Mouse (Mus musculus) limb, embryonic 15.5 days (tissue): ENCODE measurements around the gene Tmem56. TPM values are rescaled to one million over a fixed set of nuclear protein-coding genes. Genes with fewer than 3 reads are reported as not detected.

Experiments used
- ATAC-seq: fragments of 200-750 bp; cut with Nextera tagmentation; 2 replicates; pipeline ENCODE4 v1.8.0; 2017; ENCODE audit warnings: low read depth, moderate TSS enrichment; ENCODE audit not compliant: insufficient number of reproducible peaks, low FRiP score, low TSS enrichment
- H3K27ac ChIP-seq: fragments of 300-500 bp; sonication (generic); 2 replicates; pipeline ENCODE4 v1.5.1; 2015; ENCODE audit warnings: moderate library complexity, mild to moderate bottlenecking, inconsistent platforms
- H3K27me3 ChIP-seq: fragments of 300-500 bp; sonication (generic); 2 replicates; pipeline ENCODE4 v1.6.1; 2015; ENCODE audit warnings: inconsistent platforms
- H3K36me3 ChIP-seq: fragments of 300-500 bp; sonication (generic); 2 replicates; pipeline ENCODE4 v1.6.1; 2015; ENCODE audit warnings: inconsistent platforms
- H3K4me1 ChIP-seq: fragments of 300-500 bp; sonication (generic); 2 replicates; pipeline ENCODE4 v1.6.1; 2015; ENCODE audit warnings: inconsistent platforms
- H3K4me2 ChIP-seq: fragments of 300-500 bp; sonication (generic); 2 replicates; pipeline ENCODE4 v1.6.1; 2015; ENCODE audit warnings: mild to moderate bottlenecking, inconsistent platforms
- H3K4me3 ChIP-seq: fragments of 300-500 bp; sonication (generic); 2 replicates; pipeline ENCODE4 v1.5.1; 2015; ENCODE audit warnings: mild to moderate bottlenecking, inconsistent platforms
- H3K9ac ChIP-seq: fragments of 300-500 bp; sonication (generic); 2 replicates; pipeline ENCODE4 v1.6.1; 2015; ENCODE audit warnings: inconsistent platforms
- H3K9me3 ChIP-seq: fragments of 300-500 bp; sonication (generic); 2 replicates; pipeline ENCODE4 v1.6.1; 2016; ENCODE audit warnings: inconsistent platforms
- WGBS: fragments of 180-500 bp; shearing (Covaris S2); methylation state at CpG from one replicate; pipeline ENCODE4 v1.1.7; 2015; 5-methylcytosine and 5-hydroxymethylcytosine counted together
- polyA plus RNA-seq: library from polyadenylated mRNA; unstranded; fragments of >200 nt; fragmentation: Nextera tagmentation; extraction: Ambion mirVana; gene quantifications from 2 replicates; pipeline ENCODE4 v1.2.1, GENCODE M21; 2015

Gene Tmem56
- polyA plus RNA-seq, 1 experiment from 2014 or later: 1.3 TPM

DNA sequence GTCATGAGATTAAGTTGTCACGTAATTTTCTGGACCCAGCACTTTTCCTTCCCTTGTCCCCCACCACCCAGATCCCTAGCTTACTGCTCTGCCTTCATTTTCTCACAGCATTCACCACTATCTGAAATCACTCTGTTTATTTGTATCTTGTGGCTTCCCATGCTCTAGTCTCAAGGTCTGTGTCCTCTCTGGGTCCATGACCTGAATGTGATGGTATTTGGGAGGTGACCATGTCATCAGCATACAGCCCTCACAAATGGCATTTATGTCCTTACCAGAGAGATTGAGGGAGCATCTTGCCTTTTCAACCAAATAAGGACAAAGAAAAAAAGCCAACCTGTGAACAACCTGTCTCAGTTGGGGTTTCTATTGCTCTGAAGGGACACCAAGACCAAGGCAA lies 106.9 kb downstream of the Tmem56 start:
- 83% methylated on average over 1 of the region's 1 CpGs for WGBS
- no peak overlapping the region for H3K4me2 ChIP-seq
- no peaks in the 10 kb centered on the region for H3K36me3 ChIP-seq
- H3K9me3 ChIP-seq: no peaks in the 10 kb centered on the region
- no peak overlapping the region for H3K27ac ChIP-seq
- no peaks in the 10 kb centered on the region for H3K27me3 ChIP-seq
- no peak overlapping the region for H3K9ac ChIP-seq
- H3K4me1 ChIP-seq: peaks cover 3% of the 10 kb centered on the region; the same call in 1 of the 2 replicates
- no peak for ATAC-seq
- no peak overlapping the region for H3K4me3 ChIP-seq

DNA sequence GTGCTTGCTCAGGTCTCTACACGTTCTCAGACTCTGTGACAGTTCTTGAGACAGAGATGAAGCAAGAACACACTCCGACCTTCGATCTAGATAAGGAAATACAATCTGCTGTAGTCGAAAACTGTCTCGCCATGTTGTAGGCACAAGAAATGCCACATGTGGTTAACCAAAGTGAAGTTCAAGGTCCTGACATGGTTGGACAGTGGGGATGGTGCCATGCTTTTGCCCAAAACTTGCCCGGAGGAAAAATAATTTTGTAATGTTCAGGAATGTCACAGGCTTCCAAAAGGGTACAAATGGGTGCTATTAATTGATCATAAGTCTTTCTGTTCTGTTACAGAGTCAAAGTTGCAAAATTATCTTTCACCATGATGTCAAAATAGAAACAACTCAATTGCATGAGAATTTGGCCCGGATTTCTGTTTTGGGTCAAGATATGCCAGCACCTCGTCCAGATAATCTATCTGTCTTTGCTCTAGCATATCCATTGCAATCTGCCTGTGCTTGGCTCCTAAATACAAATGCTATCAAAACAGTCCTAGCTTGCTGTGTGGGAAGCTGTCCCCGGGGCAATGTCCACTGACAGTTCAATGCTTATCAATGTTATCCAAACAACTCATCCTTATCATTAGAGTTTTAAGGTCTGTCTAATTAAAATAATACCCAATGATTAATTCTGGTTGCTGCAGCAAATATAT lies 108.5 kb downstream of the Tmem56 start:
- Histone ChIP-seq H3K4me1 (peaks cover 3% of the 10 kb centered on the region; the same call in 1 of the 2 replicates), H3K27me3 (no peaks in the 10 kb centered on the region), H3K9me3 (no peaks in the 10 kb centered on the region), H3K9ac (no peak overlapping the region), H3K4me3 (no peak overlapping the region), H3K27ac (no peak overlapping the region), H3K36me3 (no peaks in the 10 kb centered on the region), H3K4me2 (no peak overlapping the region)
- no peak for ATAC-seq
- WGBS: 74% methylated on average over 9 of the region's 9 CpGs

DNA sequence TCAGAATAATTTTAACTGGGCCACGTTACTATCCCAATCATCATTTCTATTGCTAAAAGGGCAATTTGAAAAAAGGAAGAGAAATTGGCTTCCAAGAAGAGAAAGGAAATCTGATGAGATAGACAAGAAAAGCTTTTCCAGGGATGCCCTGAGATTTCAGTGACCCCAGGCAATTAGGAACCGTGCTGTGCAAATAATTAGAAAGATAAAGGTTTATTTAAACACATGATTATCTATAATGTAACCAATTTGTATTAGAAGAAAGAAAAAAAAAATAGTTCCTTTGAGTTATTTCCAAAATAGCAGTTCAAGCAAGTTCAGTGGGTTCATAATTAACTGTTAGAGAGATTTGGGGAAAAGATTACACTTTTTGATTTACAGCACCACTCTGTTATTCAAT lies 110.2 kb downstream of the Tmem56 start:
- no peak overlapping the region for H3K9ac ChIP-seq
- H3K4me3 ChIP-seq: no peak overlapping the region
- no peaks in the 10 kb centered on the region for H3K9me3 ChIP-seq
- H3K27ac ChIP-seq: no peak overlapping the region
- no peak overlapping the region for H3K4me2 ChIP-seq
- peaks cover 3% of the 10 kb centered on the region; the same call in 1 of the 2 replicates for H3K4me1 ChIP-seq
- no peaks in the 10 kb centered on the region for H3K36me3 ChIP-seq
- WGBS: 86% methylated on average over 2 of the region's 2 CpGs
- ATAC-seq: no peak
- H3K27me3 ChIP-seq: no peaks in the 10 kb centered on the region

DNA sequence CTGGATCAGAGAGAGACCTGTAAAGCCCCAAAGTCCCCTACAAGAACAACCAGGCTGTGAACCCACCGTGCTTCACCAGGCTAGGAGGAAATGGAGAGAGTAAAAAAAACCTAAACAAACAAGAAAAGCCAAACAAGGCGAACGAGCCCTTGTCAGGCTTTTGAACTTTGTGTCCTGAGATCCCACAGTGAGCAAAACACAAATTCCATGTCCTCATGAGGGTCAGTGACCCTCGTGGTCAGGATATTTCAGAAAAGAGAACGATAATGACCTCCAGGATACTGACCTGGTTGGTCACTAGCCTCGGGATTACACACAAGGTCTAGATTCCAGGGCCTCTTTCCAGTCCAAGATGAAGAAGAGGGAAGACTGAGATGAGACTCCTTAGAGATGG lies 111.0 kb downstream of the Tmem56 start:
- ATAC-seq: no peak
- H3K4me2 ChIP-seq: peak overlapping the region; percentile 80
- H3K4me1 ChIP-seq: peaks cover 3% of the 10 kb centered on the region; the same call in 1 of the 2 replicates
- H3K9me3 ChIP-seq: no peaks in the 10 kb centered on the region
- H3K27me3 ChIP-seq: no peaks in the 10 kb centered on the region
- peak overlapping the region; percentile 56; the same call in 1 of the 2 replicates for H3K9ac ChIP-seq
- no peak overlapping the region for H3K27ac ChIP-seq
- H3K4me3 ChIP-seq: peak overlapping the region; percentile 70
- no peaks in the 10 kb centered on the region for H3K36me3 ChIP-seq
- WGBS: 47% methylated on average over 6 of the region's 6 CpGs

DNA sequence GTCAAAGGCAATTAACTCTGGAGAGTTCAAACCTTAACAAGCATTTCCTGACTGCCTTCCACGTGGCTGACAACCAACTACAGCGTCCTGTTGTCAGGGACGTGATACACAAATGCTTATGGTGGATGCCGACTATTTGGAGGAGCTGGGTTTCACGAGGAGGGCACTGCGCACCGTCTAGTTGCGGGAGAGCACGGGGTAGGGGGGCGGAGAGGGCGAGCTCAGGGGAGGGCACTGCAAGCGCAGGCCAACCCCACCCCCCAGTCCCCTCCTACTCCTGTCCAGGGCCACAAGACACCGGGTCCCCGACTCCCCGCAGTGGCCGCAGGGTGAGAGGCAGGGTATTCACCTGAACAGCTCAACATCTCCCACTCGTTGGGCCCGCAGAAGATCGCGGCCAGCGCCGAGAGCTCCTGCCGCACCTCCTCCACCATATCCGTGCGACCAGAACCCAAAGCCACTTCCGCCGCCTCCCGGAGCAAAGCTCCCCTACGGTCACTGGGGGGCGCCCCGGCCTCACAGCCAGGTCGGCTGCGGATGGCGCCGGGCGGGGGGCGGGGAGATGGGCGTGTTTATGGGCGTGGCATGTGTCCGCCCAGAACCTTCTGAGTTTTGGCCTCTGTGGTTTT lies 111.5 kb downstream of the Tmem56 start, which contains the start of gene Rwdd3:
Gene Rwdd3, minus strand, starts transcription at position 453 of the 629 bp plus-strand sequence.
- Histone ChIP-seq H3K4me2 (peak within 1 kb of the TSS; percentile 80), H3K36me3 (no peaks in the 10 kb centered on the region), H3K27me3 (no peaks in the 10 kb centered on the region), H3K27ac (peak within 1 kb of the TSS; percentile 86), H3K4me1 (peaks cover 3% of the 10 kb centered on the region; the same call in 1 of the 2 replicates), H3K9ac (peak within 1 kb of the TSS; percentile 56), H3K9me3 (no peaks in the 10 kb centered on the region), H3K4me3 (peak within 1 kb of the TSS; percentile 70)
- 0% methylated on average over 40 of the region's 40 CpGs for WGBS
- ATAC-seq: peak; percentile 90

DNA sequence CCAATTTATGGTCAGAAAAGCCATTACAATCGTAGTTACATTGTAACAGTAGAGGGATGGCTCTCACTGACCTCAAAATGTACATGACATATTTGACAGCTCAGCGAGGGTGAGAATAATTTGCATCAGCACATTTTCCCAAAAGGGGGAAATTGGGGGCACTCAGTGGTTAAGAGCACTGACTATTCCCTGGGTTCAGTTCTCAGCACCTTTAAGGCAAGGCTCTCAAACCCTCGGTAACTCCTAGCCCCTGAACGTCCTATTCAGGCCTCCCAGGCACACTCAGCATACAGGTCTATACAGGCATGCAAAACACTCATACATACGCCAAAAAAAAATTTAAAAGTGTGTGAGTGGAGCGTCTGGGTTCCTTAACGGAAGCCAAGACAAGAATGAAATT lies 112.3 kb downstream of the Tmem56 start:
- H3K9me3 ChIP-seq: no peaks in the 10 kb centered on the region
- H3K4me3 ChIP-seq: peak overlapping the region; percentile 70
- no peak for ATAC-seq
- 38% methylated on average over 7 of the region's 7 CpGs for WGBS
- H3K4me1 ChIP-seq: peaks cover 3% of the 10 kb centered on the region; the same call in 1 of the 2 replicates
- no peak overlapping the region for H3K27ac ChIP-seq
- H3K36me3 ChIP-seq: no peaks in the 10 kb centered on the region
- no peaks in the 10 kb centered on the region for H3K27me3 ChIP-seq
- no peak overlapping the region for H3K9ac ChIP-seq
- H3K4me2 ChIP-seq: peak overlapping the region; percentile 80

DNA sequence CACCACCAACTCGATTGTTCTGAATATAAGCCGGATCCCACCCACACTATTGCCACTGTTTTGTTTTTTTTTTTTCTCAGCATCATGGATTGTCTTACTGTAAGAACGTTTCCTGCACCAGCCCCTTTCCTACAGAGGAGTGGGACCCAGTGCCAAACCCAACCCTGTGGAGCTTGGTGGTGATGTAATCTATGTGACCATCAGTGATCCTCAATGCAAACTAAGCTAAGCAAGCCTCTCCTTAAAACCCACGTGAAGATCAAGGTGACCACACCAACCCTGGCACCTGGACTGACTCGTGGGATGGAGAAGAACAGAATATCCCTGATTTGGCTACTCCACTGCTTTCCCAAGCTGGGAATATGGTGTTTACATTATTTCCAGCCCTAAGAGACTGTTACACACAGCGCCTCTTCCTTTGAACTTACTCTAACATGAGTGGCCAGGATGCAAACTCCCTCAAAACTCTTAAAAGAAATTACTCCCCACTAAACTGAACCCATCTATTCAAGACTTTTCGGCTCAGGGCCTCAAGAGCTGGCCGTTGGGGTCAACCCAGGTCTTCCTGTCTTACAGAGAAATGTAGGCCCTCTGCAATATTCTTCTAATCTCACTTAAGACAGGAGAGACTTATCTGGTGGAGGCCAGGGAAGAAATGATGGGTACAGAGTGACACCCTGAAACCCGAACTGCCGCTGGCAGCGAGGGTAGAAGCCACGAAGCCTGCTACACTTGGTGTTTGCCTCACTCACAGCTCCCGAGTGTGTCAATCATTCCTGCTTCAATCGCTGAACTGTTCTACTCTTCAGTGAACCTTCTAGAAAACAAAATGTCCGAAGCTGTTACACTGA lies 113.6 kb downstream of the Tmem56 start:
- 78% methylated on average over 15 of the region's 15 CpGs for WGBS
- Histone ChIP-seq H3K9ac (no peak overlapping the region), H3K4me3 (no peak overlapping the region), H3K36me3 (no peaks in the 10 kb centered on the region), H3K27ac (no peak overlapping the region), H3K4me2 (no peak overlapping the region), H3K4me1 (peaks cover 3% of the 10 kb centered on the region; the same call in 1 of the 2 replicates), H3K27me3 (no peaks in the 10 kb centered on the region), H3K9me3 (no peaks in the 10 kb centered on the region)
- no peak for ATAC-seq

DNA sequence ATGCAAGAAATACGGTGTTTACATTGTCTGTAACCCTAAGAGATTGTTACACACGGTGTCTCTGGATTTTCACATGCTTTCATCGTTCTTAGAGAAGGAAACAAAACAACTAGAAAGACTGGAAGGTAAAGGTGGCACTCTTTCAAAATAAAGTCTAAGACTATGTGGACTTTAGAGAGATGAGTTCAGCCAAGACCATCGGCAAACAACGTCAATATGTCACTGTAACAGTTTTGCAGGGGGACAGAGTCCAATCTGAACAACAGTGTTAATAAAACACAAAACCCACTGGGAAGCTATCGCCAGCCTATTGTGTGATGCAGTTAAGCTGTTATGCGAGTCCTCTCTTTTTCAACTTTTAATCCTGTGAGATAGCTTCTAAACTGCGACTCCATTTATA lies 114.3 kb downstream of the Tmem56 start:
- H3K27me3 ChIP-seq: no peaks in the 10 kb centered on the region
- H3K4me2 ChIP-seq: no peak overlapping the region
- no peak overlapping the region for H3K4me3 ChIP-seq
- no peak overlapping the region for H3K27ac ChIP-seq
- no peak overlapping the region for H3K9ac ChIP-seq
- no peaks in the 10 kb centered on the region for H3K9me3 ChIP-seq
- peaks cover 3% of the 10 kb centered on the region; the same call in 1 of the 2 replicates for H3K4me1 ChIP-seq
- H3K36me3 ChIP-seq: no peaks in the 10 kb centered on the region
- 89% methylated on average over 8 of the region's 8 CpGs for WGBS
- ATAC-seq: no peak

DNA sequence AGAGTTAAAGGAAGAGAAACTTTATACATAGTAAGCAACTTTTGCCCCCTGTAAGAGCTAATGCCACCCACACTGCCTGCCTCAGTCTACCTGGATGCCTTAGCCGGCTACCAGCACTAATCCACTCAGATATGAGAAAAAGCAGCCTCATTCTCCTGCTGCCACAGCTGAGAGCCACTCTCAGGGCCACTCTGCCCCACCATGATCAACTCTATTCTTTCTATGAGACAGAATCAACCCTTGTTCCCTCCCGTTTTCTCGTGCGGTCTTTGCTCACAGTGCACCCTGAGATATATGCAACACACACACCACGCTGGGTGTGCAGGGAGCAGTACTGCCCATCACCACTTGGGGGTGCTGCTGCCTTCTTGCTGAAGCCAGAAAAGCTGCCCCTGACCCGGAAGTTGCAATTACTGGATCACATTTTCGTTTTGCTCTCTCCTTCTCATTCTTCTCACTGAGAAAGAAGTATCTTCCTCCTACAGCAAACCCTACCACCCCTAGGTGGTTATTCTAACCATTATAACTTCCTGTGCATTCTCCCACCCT lies 119.6 kb downstream of the Tmem56 start:
- no peak overlapping the region for H3K4me3 ChIP-seq
- H3K36me3 ChIP-seq: no peaks in the 10 kb centered on the region
- WGBS: 54% methylated on average over 7 of the region's 7 CpGs
- peaks cover 5% of the 10 kb centered on the region for H3K4me1 ChIP-seq
- no peak for ATAC-seq
- H3K4me2 ChIP-seq: no peak overlapping the region
- no peak overlapping the region for H3K27ac ChIP-seq
- H3K9me3 ChIP-seq: no peaks in the 10 kb centered on the region
- H3K27me3 ChIP-seq: no peaks in the 10 kb centered on the region
- H3K9ac ChIP-seq: no peak overlapping the region

DNA sequence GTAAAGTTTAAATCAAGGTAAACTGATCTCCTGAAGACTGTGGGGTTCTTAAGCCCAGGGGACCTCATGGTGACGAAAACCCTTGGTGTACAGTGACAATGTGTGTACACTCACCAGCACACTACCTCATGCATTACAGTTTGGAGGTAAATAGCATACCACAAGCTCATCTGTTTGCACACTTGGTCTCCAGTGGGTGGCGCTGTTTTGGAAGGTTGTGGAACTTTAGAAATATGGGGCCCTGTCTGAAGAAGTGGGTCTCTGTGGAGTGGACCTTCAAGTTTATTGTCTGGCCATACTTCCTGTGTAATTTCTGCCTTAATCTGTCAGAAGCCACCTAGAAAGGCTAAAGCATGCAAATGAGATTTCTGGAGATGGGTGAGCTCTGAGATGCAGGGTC lies 121.2 kb downstream of the Tmem56 start:
- Histone ChIP-seq H3K4me1 (peaks cover 5% of the 10 kb centered on the region), H3K9ac (no peak overlapping the region), H3K27ac (no peak overlapping the region), H3K36me3 (no peaks in the 10 kb centered on the region), H3K4me2 (no peak overlapping the region), H3K4me3 (no peak overlapping the region), H3K27me3 (no peaks in the 10 kb centered on the region), H3K9me3 (no peaks in the 10 kb centered on the region)
- WGBS: 42% methylated on average over 2 of the region's 2 CpGs
- no peak for ATAC-seq

DNA sequence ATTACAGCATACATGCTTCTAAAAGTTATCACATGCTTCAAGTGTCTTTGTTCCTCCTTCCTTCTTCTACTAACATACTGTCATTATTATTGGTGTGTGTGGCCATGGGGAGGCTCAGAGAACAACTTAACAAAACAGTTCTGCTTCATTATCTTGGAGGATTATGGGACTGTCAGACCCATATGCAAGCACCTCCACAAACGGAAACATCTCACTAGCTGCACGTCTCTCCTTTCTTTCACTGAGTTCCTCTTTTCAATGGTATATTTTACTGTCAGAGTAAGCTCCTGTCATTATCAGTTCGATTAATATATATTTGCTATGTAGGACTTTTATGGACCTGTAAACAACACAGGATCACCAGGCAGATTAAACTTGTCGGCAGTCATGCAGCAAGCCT lies 122.5 kb downstream of the Tmem56 start:
- Histone ChIP-seq H3K4me2 (no peak overlapping the region), H3K27ac (no peak overlapping the region), H3K9me3 (no peaks in the 10 kb centered on the region), H3K4me3 (no peak overlapping the region), H3K4me1 (peaks cover 12% of the 10 kb centered on the region), H3K9ac (no peak overlapping the region), H3K36me3 (no peaks in the 10 kb centered on the region), H3K27me3 (no peaks in the 10 kb centered on the region)
- ATAC-seq: no peak
- WGBS: 47% methylated on average over 4 of the region's 4 CpGs
